Mouse (Mus musculus) forebrain, embryonic 12.5 days (tissue): ENCODE data around the gene Wnk2. TPM values are rescaled to one million over a fixed set of nuclear protein-coding genes. Genes with fewer than 3 reads are reported as not detected.
"Not testable (repeated sequence)": the region's sequence is repeated elsewhere in the genome, so short reads cannot be mapped to it uniquely, and the experiment has no call there.

Experiments
- ATAC-seq: fragments of 200-750 bp; cut with Nextera tagmentation; 2 replicates; pipeline ENCODE4 v1.8.0; 2017; ENCODE audit warnings: moderate TSS enrichment; ENCODE audit not compliant: low FRiP score
- H3K27ac ChIP-seq: fragments of 300-500 bp; sonication (generic); 2 replicates; pipeline ENCODE4 v1.5.1; 2016; ENCODE audit warnings: mild to moderate bottlenecking
- H3K27me3 ChIP-seq: fragments of 300-500 bp; sonication (generic); 2 replicates; pipeline ENCODE4 v1.6.1; 2016; ENCODE audit warnings: mild to moderate bottlenecking
- H3K36me3 ChIP-seq: fragments of 300-500 bp; sonication (generic); replicated peaks from 2 replicates; pipeline ENCODE4 v1.6.1; 2016; ENCODE audit warnings: mild to moderate bottlenecking
- H3K4me1 ChIP-seq: fragments of 300-500 bp; sonication (generic); 2 replicates; pipeline ENCODE4 v1.6.1; 2016
- H3K4me2 ChIP-seq: fragments of 300-500 bp; sonication (generic); 2 replicates; pipeline ENCODE4 v1.6.1; 2016; ENCODE audit warnings: mild to moderate bottlenecking, moderate library complexity
- H3K4me3 ChIP-seq: fragments of 300-500 bp; sonication (generic); replicated peaks from 2 replicates; pipeline ENCODE4 v1.5.1; 2016; ENCODE audit warnings: mild to moderate bottlenecking
- H3K9ac ChIP-seq: fragments of 300-500 bp; sonication (generic); 2 replicates; pipeline ENCODE4 v1.6.1; 2016; ENCODE audit warnings: mild to moderate bottlenecking
- H3K9me3 ChIP-seq: fragments of 300-500 bp; sonication (generic); 2 replicates; pipeline ENCODE4 v1.6.1; 2016
- WGBS: fragments of 180-500 bp; shearing (Covaris S2); methylation state at CpG from one replicate; pipeline ENCODE4 v1.1.7; 2016; 5-methylcytosine and 5-hydroxymethylcytosine counted together
- polyA plus RNA-seq: library from polyadenylated mRNA; unstranded; fragments of >200 nt; fragmentation: Nextera tagmentation; extraction: Ambion mirVana; gene quantifications from 2 replicates; pipeline ENCODE4 v1.2.1, GENCODE M21; 2016

Wnk2 gene
- polyA plus RNA-seq, 1 experiment from 2014 or later: 13.7 TPM

GRCm38 (mm10) chr13:49083941-49084340 lies 63.9 kb downstream of the Wnk2 start:
- Histone ChIP-seq H3K9me3 (no peaks in the 10 kb centered on the region), H3K9ac (no peak overlapping the region), H3K27ac (0 out of 2 replicates have a peak overlapping the region, but pooled peaks have one; percentile 25), H3K36me3 (peaks cover 28% of the 10 kb centered on the region), H3K4me1 (peaks cover 6% of the 10 kb centered on the region; the same call in 1 of the 2 replicates), H3K4me3 (no peak overlapping the region), H3K4me2 (no peak overlapping the region), H3K27me3 (no peaks in the 10 kb centered on the region)
- 71% methylated on average over 9 of the region's 9 CpGs for WGBS
- no peak for ATAC-seq

- ATAC-seq: peak; percentile 69; the same call in 1 of the 2 replicates
- H3K27ac ChIP-seq: peak overlapping the region; percentile 63
- no peaks in the 10 kb centered on the region for H3K27me3 ChIP-seq
- 50% methylated on average over 14 of the region's 14 CpGs for WGBS
- H3K9ac ChIP-seq: no peak overlapping the region
- H3K36me3 ChIP-seq: peaks cover 41% of the 10 kb centered on the region
- no peaks in the 10 kb centered on the region for H3K9me3 ChIP-seq
- peaks cover 6% of the 10 kb centered on the region; the same call in 1 of the 2 replicates for H3K4me1 ChIP-seq
- H3K4me3 ChIP-seq: no peak overlapping the region
- H3K4me2 ChIP-seq: no peak overlapping the region
These were observed 65.5 kb downstream of the Wnk2 start for GRCm38 (mm10) chr13:49082151-49082879.

- Histone ChIP-seq H3K27ac (no peak overlapping the region), H3K4me1 (no peaks in the 10 kb centered on the region), H3K36me3 (peaks cover 61% of the 10 kb centered on the region), H3K27me3 (no peaks in the 10 kb centered on the region), H3K4me3 (no peak overlapping the region), H3K4me2 (no peak overlapping the region), H3K9ac (no peak overlapping the region), H3K9me3 (no peaks in the 10 kb centered on the region)
- no peak for ATAC-seq
- WGBS: 93% methylated on average over 11 of the region's 11 CpGs
These were observed 71.6 kb downstream of the Wnk2 start for GRCm38 (mm10) chr13:49076196-49076595.

DNA sequence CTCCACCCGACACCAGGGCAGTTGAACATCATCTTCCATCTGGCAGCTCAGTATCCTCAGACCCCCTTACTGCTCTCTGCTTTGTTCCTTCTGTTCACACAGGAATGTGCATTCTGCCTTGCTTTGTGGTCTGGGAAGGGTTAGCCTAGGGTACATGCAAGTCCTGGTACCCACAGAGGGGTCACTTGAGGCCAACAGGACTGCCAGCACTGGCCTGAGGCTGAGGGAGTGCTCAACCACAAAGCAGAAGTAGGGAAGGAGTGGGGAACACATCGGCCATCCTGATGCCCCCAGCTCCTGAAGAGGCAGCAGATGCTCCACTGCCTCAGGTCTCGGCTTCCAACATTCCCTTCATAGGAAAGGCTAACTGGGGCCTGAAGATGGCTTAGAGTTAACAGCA lies 72.4 kb downstream of the Wnk2 start:
- 93% methylated on average over 3 of the region's 3 CpGs for WGBS

DNA sequence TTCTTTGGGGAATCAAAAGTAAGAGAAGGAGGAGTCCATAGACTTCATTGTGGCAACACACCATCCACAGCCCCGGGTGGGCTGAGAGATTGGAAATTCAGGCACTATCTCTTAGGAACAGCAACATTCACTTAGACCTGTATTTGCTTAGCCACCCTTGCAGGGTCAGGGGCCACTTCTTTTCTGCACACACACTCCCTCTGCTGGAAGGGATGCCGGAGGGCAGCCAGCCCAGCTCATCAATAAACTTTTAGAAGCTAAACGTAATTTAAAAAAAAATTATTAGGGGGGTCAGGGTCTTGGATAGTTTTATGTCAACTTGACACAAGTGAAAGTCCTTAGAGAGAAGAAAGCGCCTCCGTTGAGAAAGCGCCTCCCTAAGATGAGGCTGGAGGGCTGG lies 74.5 kb downstream of the Wnk2 start:
- 86% methylated on average over 6 of the region's 6 CpGs for WGBS
- no peaks in the 10 kb centered on the region for H3K9me3 ChIP-seq
- H3K4me2 ChIP-seq: no peak overlapping the region
- H3K4me3 ChIP-seq: no peak overlapping the region
- no peak for ATAC-seq
- no peaks in the 10 kb centered on the region for H3K27me3 ChIP-seq
- H3K27ac ChIP-seq: no peak overlapping the region
- no peak overlapping the region for H3K9ac ChIP-seq
- peaks cover 73% of the 10 kb centered on the region for H3K36me3 ChIP-seq
- H3K4me1 ChIP-seq: no peaks in the 10 kb centered on the region

More for the DNA sequence above, 72.4 kb downstream of the Wnk2 start:
- H3K4me1 ChIP-seq: no peaks in the 10 kb centered on the region
- no peak overlapping the region for H3K4me2 ChIP-seq
- no peaks in the 10 kb centered on the region for H3K9me3 ChIP-seq
- no peak overlapping the region for H3K4me3 ChIP-seq
- H3K36me3 ChIP-seq: peaks cover 67% of the 10 kb centered on the region
- ATAC-seq: no peak
- no peaks in the 10 kb centered on the region for H3K27me3 ChIP-seq
- H3K27ac ChIP-seq: no peak overlapping the region
- H3K9ac ChIP-seq: no peak overlapping the region

GRCm38 (mm10) chr13:49071861-49072260 lies 76.0 kb downstream of the Wnk2 start:
- Histone ChIP-seq H3K27me3 (no peaks in the 10 kb centered on the region), H3K36me3 (peaks cover 77% of the 10 kb centered on the region), H3K4me2 (no peak overlapping the region), H3K9ac (no peak overlapping the region), H3K9me3 (no peaks in the 10 kb centered on the region), H3K27ac (no peak overlapping the region), H3K4me1 (no peaks in the 10 kb centered on the region), H3K4me3 (no peak overlapping the region)
- 71% methylated on average over 5 of the region's 5 CpGs for WGBS
- no peak for ATAC-seq

- Histone ChIP-seq H3K9ac (no peak overlapping the region), H3K27ac (no peak overlapping the region), H3K9me3 (no peaks in the 10 kb centered on the region), H3K4me1 (no peaks in the 10 kb centered on the region), H3K36me3 (peaks cover 69% of the 10 kb centered on the region), H3K27me3 (no peaks in the 10 kb centered on the region), H3K4me2 (no peak overlapping the region), H3K4me3 (no peak overlapping the region)
- 92% methylated on average over 6 of the region's 6 CpGs for WGBS
- no peak for ATAC-seq
These were observed 77.8 kb downstream of the Wnk2 start for GRCm38 (mm10) chr13:49069979-49070378.

DNA sequence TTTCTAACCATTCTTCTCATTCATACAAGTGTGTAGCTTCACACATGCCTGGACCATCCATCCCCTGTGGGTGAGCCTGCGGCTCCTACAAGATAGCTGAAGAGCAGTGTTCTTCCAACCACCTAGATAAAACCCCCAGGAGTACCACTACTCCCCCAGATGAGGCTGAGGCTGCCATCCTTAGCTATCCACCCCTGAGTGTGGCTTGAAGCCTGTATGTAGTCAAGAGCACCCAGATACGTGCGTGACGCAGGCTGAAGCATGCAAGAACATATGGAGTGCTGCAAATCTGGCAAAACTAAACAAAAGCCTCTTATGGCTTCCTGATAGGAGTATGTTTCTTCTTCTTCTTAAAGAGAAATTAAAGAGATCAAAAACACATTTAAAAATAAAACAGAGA lies 78.4 kb downstream of the Wnk2 start:
- no peak overlapping the region for H3K4me2 ChIP-seq

GRCm38 (mm10) chr13:49064257-49064656 lies 83.6 kb downstream of the Wnk2 start:
- H3K4me3 ChIP-seq: no peak overlapping the region
- no peaks in the 10 kb centered on the region for H3K4me1 ChIP-seq
- no peak overlapping the region for H3K27ac ChIP-seq
- ATAC-seq: no peak
- H3K36me3 ChIP-seq: peaks cover 69% of the 10 kb centered on the region
- H3K4me2 ChIP-seq: no peak overlapping the region
- H3K9me3 ChIP-seq: no peaks in the 10 kb centered on the region
- H3K9ac ChIP-seq: no peak overlapping the region
- WGBS: 86% methylated on average over 5 of the region's 5 CpGs
- H3K27me3 ChIP-seq: no peaks in the 10 kb centered on the region

More for the DNA sequence above, 78.4 kb downstream of the Wnk2 start:
- WGBS: 92% methylated on average over 4 of the region's 4 CpGs
- peaks cover 69% of the 10 kb centered on the region for H3K36me3 ChIP-seq
- H3K27ac ChIP-seq: no peak overlapping the region
- no peaks in the 10 kb centered on the region for H3K27me3 ChIP-seq
- H3K9me3 ChIP-seq: no peaks in the 10 kb centered on the region
- no peak for ATAC-seq
- no peak overlapping the region for H3K4me3 ChIP-seq
- no peak overlapping the region for H3K9ac ChIP-seq
- H3K4me1 ChIP-seq: no peaks in the 10 kb centered on the region

DNA sequence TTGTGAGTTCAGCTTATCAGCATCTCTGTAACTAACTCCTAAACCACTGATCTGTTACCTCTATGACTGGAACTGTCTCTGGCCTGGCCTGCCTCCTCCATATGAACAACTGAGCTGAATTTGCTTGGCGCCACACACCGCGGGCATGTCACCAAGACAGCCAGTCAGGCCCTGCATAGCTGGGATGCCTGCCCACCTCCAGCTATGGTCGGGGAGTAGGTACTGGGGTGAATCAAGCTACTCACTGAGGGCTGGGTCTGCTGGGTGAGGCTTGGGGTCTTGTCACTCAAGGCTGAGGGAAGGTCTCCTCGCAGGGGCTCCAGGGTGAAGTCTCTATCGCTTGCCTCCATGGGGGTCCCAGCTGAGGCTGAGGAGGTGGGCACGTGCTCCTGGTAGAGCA lies 87.4 kb downstream of the Wnk2 start:
- ATAC-seq: no peak
- Histone ChIP-seq H3K4me2 (no peak overlapping the region), H3K9me3 (no peaks in the 10 kb centered on the region), H3K4me1 (no peaks in the 10 kb centered on the region), H3K9ac (no peak overlapping the region), H3K4me3 (no peak overlapping the region), H3K27ac (no peak overlapping the region), H3K36me3 (peaks cover 53% of the 10 kb centered on the region), H3K27me3 (no peaks in the 10 kb centered on the region)
- 94% methylated on average over 7 of the region's 7 CpGs for WGBS

- WGBS: 91% methylated on average over 4 of the region's 4 CpGs
- Histone ChIP-seq H3K9me3 (no peaks in the 10 kb centered on the region), H3K4me1 (no peaks in the 10 kb centered on the region), H3K4me2 (no peak overlapping the region), H3K27me3 (no peaks in the 10 kb centered on the region), H3K36me3 (peaks cover 53% of the 10 kb centered on the region), H3K27ac (no peak overlapping the region), H3K9ac (no peak overlapping the region), H3K4me3 (no peak overlapping the region)
- ATAC-seq: no peak
These were observed 89.3 kb downstream of the Wnk2 start for GRCm38 (mm10) chr13:49058528-49058927.

- H3K4me1 ChIP-seq: no peaks in the 10 kb centered on the region
- H3K4me3 ChIP-seq: no peak overlapping the region
- ATAC-seq: no peak
- H3K27ac ChIP-seq: no peak overlapping the region
- WGBS: 91% methylated on average over 4 of the region's 4 CpGs
- no peak overlapping the region for H3K9ac ChIP-seq
- H3K27me3 ChIP-seq: no peaks in the 10 kb centered on the region
- no peaks in the 10 kb centered on the region for H3K9me3 ChIP-seq
- H3K4me2 ChIP-seq: no peak overlapping the region
- peaks cover 37% of the 10 kb centered on the region for H3K36me3 ChIP-seq
These were observed 91.5 kb downstream of the Wnk2 start for GRCm38 (mm10) chr13:49056304-49056703.

GRCm38 (mm10) chr13:49054753-49055152 lies 93.1 kb downstream of the Wnk2 start:
- H3K27me3 ChIP-seq, H3K4me3 ChIP-seq, H3K9ac ChIP-seq, H3K4me1 ChIP-seq, H3K9me3 ChIP-seq, H3K27ac ChIP-seq, ATAC-seq, H3K4me2 ChIP-seq: not testable (repeated sequence)
- peaks cover 37% of the 10 kb centered on the region for H3K36me3 ChIP-seq
